Mouse (Mus musculus) megakaryocyte, embryonic 14.5 days (primary cell): ENCODE results near the gene Smim24.

Experiments used
- FLI1 ChIP-seq: IDR thresholded peaks from 2 replicates; pipeline ENCODE4 v1.6.1; 2012; ENCODE audit warnings: low read length, inconsistent platforms, mixed read lengths
- GATA1 ChIP-seq: IDR thresholded peaks from 3 replicates; pipeline ENCODE4 v1.6.1; 2012; ENCODE audit warnings: mixed read lengths, low read length, inconsistent platforms, borderline replicate concordance

DNA sequence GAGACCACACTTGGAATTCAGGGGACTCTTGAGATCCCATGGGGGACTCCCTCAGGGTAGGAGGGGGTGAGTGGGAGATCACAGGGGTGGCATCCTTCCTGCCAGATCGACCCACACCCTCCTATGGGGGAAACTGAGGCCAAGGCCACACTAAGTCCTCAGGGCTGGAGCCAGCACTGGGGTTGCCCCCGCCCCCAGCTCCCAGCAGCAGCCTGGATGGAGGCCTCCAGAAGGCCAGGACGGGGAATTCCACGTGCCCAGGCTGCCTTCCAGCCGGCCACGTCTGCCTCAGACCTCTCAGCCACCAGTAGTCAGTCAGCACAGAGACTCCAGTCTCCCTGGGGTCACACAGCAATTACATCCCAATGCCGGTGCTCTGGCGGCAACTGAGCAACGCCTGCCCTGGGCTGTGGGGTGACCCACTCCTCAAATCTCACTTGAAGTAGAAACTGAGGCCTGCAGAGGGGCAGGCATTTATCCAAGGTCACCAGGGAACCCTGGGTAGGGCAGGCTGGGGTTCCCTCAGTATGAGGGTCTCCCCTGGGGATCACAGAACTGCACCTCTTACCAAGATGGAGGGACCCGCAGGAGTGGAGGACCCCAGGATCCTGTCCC is 32.5 kb downstream of the Smim24 start:
- no peak for TF ChIP-seq GATA1
- no peak for TF ChIP-seq FLI1
